Mouse (Mus musculus) liver, embryonic 14.5 days (tissue): ENCODE measurements around the gene Ferd3l.

Source experiments
- CTCF ChIP-seq: IDR thresholded peaks from 2 replicates; pipeline ENCODE4 v1.5.1; 2016; ENCODE audit warnings: antibody characterized with exemption, low read depth, control low read depth
- EP300 ChIP-seq: IDR thresholded peaks from 2 replicates; pipeline ENCODE4 v1.6.1; 2016; ENCODE audit warnings: antibody characterized with exemption, low read depth

DNA sequence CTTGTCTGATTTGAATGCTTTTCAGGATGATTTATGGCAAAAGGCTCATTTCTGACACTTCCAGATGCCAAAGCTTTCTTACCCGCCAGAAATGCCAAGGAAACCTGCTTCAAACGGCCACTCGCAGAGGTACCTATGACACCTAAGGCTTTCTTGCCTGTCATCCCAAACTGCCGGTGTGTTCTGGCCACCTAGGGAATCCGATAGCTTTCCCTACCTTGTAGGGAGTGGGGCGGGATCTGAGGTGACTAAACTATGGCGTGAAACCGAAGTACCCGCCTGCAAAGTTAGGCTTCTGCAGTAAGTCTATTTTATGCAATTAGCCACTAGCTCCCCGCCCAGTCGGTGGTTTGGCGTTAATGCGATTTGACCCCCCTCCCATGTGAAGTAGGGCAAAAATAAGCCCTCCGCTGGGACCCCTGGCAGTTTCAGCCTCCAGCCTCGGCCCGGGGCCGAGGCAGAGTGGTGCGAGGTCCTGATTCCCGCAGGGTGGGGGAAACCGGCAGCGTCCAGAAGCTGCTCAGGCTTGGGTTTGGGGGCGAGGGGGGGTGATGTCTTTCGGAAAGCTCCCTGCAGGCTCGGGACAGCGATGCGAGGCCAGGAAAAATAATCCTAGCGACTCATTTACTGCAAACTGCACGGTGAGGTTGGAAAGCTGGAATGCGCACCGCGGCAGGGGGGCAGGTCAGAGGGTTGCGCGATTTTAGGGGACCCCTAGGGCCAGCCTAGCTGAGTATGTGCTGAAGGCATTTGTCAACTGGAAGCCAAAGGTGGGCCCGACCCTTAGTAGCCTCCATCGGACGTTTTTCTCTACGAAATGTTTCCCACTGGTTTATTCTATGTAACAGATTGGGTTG lies 40.0 kb downstream of the Ferd3l start:
- TF ChIP-seq CTCF (no peak), EP300 (no peak)
